Mouse (Mus musculus): ENCODE data around the gene Taldo1. TPM values are rescaled to one million over a fixed set of nuclear protein-coding genes. Genes with fewer than 3 reads are reported as not detected.
"Not testable (repeated sequence)": the region's sequence is repeated elsewhere in the genome, so short reads cannot be mapped to it uniquely, and the experiment has no call there.

The Taldo1 gene
- total RNA-seq, 2 experiments from 2014 or later: 115 to 126 TPM

- no peak for DNase-seq (ENCODE audit: low spot score in 2 of 2)
Measured at GRCm38 (mm10) chr7:141381068-141381835, 10.7 kb upstream of the Taldo1 start.

DNA sequence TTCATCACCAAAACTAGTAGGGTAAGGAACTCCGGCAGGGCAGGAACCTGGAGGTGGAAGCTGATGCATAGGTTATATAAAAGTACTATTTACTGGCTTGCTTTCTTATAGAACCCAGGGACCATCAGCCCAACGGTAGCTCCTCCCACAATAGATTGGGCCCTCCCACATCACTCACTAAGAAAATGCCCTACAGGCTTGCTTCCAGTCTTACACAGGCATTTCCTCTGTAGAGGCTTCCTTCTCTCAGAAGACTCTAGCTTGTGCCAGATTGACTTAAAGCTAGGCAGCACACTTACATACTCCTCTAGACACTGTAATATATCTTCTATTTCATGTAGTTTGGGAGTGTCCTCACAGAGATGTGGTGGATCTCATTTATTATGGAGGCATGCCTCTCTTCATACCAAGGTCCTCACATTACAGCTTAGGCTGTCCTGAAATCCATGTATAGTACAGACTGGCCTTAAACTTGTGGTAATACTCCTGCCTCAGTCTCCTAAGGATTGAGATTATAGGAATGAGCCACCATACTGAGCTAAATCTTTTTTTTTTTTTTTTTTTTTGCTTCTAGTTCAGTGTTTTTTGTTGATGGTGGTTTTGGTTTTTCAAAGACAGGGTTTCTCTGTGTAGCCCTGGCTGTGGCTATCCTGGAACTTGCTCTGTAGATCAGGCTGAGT is 4.1 kb upstream of the Taldo1 start:
- no peak for DNase-seq (ENCODE audit: low spot score in 2 of 2)

DNA sequence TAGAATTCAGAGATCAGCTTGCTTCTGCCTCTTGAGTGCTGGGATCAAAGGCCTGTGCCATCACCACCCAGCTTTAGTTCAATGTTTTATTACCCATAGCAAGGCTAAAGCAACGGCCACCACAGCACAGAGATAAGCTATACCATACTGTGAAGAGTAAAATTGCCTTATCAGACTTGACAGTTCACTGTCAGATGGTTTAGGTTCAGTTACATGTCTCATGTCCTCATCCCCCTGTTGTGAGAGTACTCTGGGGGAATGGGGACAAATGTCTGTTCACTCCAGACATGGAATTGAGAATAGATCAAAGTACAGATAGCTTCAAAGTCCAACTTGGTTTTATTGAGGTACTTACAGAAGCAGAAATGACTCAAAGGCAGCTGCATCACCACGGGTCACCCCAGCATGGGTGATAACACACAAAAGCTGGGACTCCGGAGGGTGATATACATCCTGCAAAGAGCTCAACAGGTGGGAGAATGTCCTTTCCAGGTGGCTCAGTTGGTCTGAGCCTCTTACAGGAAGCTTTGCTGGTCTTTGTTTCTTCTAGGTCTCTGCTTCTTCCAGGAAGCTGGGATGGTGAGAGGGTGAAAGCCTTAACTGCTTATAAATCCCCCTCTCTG is 3.4 kb upstream of the Taldo1 start:
- DNase-seq (ENCODE audit: low spot score in 2 of 2): no peak

- no peak for DNase-seq (ENCODE audit: low spot score in 2 of 2)
Measured at GRCm38 (mm10) chr7:141390326-141391259, 1.4 kb upstream of the Taldo1 start.

DNA sequence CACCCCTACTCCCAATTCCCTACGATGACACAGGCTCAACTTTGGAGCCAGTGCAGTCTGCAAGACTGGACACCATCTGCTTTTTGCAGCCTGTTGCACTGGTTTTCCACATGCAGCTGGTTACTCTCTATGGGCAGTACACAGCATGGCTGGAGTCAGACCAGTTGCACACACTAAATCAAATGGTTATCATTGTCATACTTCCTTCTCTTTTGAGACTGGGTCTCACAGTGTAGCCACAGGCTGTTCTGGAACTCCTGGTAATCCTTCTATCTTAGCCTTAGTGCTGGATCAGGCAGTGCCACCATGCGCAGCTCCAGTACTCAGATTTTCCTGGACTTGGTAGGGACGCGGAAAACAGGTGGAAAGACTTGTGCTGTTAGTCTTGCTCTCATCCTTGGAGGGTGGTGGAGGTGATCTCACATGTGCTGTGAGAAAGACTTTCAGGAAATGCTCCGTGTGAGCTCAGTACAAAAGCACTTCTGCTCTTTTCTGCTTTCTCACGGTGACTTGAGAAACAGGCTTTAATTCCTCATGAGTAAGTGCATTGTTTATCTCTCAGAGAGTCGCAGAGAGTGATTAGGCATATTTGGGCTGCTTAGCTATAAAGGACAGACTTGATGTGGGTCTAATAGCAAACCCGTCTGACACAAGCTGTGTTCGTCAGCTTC is 688 bp downstream of the Taldo1 start:
- DNase-seq (ENCODE audit: low spot score in 2 of 2): no peak

- DNase-seq (ENCODE audit: low spot score in 2 of 2): no peak
Measured at GRCm38 (mm10) chr7:141394158-141394557, 2.2 kb downstream of the Taldo1 start.

- peak; percentile 71 to 77 for DNase-seq (ENCODE audit: low spot score in 2 of 2)
Measured at GRCm38 (mm10) chr7:141394771-141395170, 2.8 kb downstream of the Taldo1 start.

DNA sequence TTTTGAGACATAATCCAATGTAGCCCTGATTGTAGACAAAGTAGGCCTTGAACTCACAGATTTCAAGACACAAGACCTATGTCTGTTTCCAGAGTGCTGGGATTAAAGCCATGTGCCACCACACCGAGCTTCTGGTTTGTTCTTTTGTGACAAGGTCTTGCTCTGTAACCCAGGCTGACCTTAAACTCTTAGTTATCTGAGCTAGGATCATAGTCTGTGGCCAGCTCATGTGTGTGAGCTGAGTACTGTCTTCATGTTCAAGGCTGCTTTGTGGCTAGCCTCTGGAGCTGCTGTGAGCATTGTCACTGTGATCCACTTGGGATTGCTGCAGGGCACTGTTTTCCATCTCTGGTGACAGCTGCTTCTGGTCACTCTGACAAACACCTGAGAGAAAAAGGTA is 3.3 kb downstream of the Taldo1 start:
- DNase-seq (ENCODE audit: low spot score in 2 of 2): no peak

DNA sequence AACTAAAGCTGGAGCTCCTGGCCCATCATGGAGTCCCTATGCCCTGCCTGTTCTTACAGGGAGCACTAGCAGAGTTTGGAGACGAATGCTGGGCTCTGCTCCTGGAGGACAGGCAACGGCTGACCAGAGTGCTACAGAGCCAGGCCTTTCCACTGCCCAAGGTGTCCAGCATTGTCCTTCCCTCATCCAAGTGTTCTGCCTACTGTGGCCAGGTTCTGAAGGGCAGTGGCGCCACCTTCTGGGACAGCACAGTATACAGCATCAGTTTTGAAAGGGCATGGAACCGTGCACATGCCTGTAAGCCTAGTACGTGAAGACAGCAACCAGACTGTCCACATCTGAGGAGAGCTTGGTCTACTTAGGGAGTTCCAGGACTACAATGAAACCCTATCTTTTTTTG is 11.3 kb downstream of the Taldo1 start:
- peak; percentile 55 to 63 for DNase-seq (ENCODE audit: low spot score in 2 of 2)

- DNase-seq (ENCODE audit: low spot score in 2 of 2): no peak
Measured at GRCm38 (mm10) chr7:141405466-141405865, 13.5 kb downstream of the Taldo1 start.

GRCm38 (mm10) chr7:141407670-141408069 is 15.7 kb downstream of the Taldo1 start:
- DNase-seq (ENCODE audit: low spot score in 2 of 2): not testable (repeated sequence)

DNA sequence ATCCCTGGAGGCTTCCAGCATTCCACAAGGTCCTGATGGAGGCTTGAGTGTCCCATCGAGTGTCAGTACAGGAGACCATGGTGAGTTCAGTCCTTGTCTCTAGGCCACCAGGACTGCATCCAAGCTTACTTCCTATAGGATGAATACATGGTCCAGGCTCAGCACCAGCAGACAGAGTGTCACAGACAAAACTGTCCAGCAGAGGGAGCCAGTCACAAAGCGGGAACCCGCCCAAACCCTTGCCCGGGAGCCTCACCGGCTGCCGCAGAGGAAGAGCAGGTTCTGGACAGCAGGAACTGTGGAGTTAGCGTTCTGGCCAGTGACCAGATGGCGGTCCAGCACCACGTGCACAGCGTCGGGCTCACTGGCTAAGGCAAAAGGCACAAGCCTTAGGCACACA is 16.8 kb downstream of the Taldo1 start:
- peak; percentile 90 to 91 for DNase-seq (ENCODE audit: low spot score in 2 of 2)

GRCm38 (mm10) chr7:141410631-141411030 is 18.6 kb downstream of the Taldo1 start:
- DNase-seq (ENCODE audit: low spot score in 2 of 2): no peak

DNA sequence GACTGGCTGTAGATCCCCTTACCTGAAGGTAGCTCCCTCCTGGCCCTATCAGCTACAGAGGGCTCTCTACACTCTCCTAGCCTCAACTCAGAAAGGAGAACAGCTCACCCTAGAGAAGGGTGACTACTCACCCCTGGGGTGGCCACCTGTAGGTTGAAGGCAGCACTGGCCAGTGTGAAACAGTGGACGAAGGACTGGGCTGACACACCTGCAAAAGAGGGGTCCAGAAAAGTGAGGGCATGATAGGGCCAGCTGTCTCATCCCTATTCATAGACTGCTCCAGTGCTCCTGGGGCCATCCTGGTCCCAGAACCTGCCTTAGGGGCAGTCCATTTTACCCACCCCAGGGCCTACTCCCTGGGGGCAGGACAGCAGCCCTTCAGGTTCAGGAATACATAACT is 19.7 kb downstream of the Taldo1 start:
- no peak for DNase-seq (ENCODE audit: low spot score in 2 of 2)

DNA sequence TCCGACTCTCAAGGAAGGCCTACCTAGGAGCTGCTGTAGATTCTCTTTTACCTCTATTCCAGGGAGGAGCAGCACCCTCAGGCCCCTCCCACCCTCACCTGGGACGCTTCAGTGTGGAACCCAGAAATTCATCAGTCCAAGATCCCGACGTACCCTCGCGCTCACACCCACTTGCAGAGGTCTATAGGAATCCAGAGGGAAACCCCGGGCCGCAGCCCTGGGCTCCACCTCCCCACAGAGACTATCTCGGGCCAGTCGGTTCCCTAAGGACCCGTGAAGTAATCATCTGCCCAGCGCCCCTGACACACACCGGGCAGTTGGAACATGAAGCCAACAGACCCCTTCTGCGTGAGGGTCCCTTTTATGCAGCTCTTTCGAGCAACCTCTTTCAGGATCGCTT is 21.3 kb downstream of the Taldo1 start:
- DNase-seq (ENCODE audit: low spot score in 2 of 2): no peak

DNA sequence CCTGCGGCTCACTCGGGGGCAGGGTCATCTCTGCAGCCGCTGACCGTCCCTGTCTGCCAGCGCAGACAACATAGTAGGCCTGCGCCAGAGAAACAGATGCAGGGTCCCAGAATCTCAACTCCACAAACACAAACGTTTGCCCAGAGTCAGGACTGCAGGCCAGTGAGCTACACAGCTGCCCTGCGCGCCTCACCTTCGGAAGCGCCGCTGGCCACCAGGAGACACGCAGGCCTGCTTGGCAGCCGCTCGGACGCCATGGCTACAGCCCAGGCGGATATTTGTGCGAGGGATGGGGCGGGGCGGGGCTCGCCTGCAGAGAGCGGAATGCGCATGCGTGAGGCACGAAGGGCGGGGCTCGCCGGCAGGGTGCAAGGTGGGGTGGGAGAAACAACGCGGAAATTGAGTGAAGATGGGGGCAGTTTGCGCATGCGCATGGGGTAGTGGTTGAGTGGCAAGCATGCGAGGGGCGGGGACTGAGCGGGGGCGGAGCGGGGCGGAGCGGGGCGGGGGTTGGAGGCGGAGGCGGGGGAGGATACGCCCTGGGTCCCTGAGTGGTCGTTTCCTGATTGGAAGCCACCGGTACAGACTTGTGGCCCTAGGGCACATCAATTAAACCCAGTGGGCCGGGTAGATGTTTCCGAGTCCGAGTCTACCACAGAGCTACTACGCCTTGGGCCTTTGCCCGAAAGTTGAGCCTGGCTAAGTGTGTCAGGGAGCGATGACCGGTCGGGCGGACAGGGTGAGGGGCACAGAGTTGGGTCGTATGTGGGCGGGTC is 22.0 kb downstream of the Taldo1 start, which contains the start of gene Gatd1:
Gene Gatd1, minus strand, starts transcription at position 328 of the 776 bp plus-strand sequence.
- DNase-seq (ENCODE audit: low spot score in 2 of 2): peak; percentile 100

GRCm38 (mm10) chr7:141416144-141416841 is 24.3 kb downstream of the Taldo1 start:
- no peak for DNase-seq (ENCODE audit: low spot score in 2 of 2)

DNA sequence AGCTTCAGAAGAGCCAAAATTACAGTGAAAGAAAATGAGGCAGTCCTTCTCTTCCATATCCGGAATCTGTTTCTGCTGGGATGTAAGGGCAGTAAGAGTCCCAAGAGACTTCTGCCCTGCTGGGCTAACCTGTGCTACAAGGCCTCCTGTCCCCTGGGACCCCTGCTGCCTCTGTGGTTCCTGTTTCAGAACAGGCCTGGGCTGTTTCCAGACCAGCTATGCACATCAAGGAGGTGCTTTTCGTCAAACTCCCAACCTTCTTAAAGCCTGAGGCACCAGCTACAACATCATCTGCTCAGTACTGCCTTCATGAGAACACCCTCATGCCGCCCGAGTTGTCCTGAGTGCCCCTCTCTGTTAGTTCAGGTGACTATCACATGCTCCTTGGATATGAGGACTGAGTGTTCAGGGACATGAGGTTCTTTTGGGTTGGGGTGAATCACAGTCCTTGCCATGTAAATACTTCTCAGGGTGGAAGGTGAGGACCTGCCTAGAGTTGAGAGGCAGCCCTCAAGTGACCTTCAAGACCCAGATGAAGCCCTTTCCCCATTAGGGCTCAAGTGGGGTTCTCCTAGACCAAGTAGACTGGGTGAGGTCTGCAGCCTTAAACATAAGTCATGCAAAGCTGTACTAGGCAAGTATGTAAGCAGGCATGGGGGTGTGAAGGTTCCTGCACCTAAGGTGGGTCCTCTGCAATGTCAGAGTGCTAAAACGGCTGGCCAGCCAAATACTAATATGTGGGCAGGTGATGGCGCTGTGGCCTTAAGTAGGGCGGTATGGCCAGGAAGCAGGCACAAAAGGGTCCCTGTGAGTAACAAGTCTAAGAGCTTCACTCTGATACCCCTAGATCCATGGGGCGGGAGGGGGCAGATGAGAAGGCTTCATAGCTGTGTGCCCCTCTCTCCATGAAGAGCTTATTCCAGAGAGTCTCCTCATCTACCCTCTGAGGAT is 26.0 kb downstream of the Taldo1 start:
- DNase-seq (ENCODE audit: low spot score in 2 of 2): no peak
